Mouse (Mus musculus) cerebellum, adult 18-20 months (tissue): ENCODE measurements around the gene Zcchc8.

ENCODE experiments used
- DNase-seq, 2 experiments: peaks; one replicate each; pipeline ENCODE4 v3.0.0; 2021

Zcchc8 gene

GRCm38 (mm10) chr5:123683377-123684220 is 37.3 kb downstream of the Zcchc8 start:
- DNase-seq, result peak; percentile 68 to 82

- peak in 1 of 2 experiments; percentile 71 for DNase-seq
These were observed 37.9 kb downstream of the Zcchc8 start for GRCm38 (mm10) chr5:123683043-123683376.

GRCm38 (mm10) chr5:123682372-123682771 is 38.5 kb downstream of the Zcchc8 start:
- DNase-seq, result no peak

- peak; percentile 52 to 58 for DNase-seq
These were observed 41.2 kb downstream of the Zcchc8 start for GRCm38 (mm10) chr5:123679546-123680263.

- no peak for DNase-seq
These were observed 41.8 kb downstream of the Zcchc8 start for GRCm38 (mm10) chr5:123679106-123679505.

GRCm38 (mm10) chr5:123675717-123676116 is 45.2 kb downstream of the Zcchc8 start:
- no peak for DNase-seq

GRCm38 (mm10) chr5:123675221-123675620 is 45.7 kb downstream of the Zcchc8 start:
- no peak for DNase-seq

GRCm38 (mm10) chr5:123671473-123671820 is 49.5 kb downstream of the Zcchc8 start:
- DNase-seq, result no peak

GRCm38 (mm10) chr5:123670800-123671472 is 50.0 kb downstream of the Zcchc8 start:
- peak in 1 of 2 experiments; percentile 33 for DNase-seq

- DNase-seq, result no peak
These were observed 50.7 kb downstream of the Zcchc8 start for GRCm38 (mm10) chr5:123669991-123670799.

- DNase-seq, result no peak
These were observed 53.0 kb downstream of the Zcchc8 start for GRCm38 (mm10) chr5:123667915-123668314.

GRCm38 (mm10) chr5:123665956-123666355 is 54.9 kb downstream of the Zcchc8 start:
- DNase-seq, result no peak

GRCm38 (mm10) chr5:123664329-123664728 is 56.6 kb downstream of the Zcchc8 start:
- no peak for DNase-seq

GRCm38 (mm10) chr5:123662059-123662458 is 58.8 kb downstream of the Zcchc8 start:
- no peak for DNase-seq

GRCm38 (mm10) chr5:123661602-123662001 is 59.3 kb downstream of the Zcchc8 start:
- DNase-seq, result no peak

- DNase-seq, result no peak
These were observed 63.2 kb downstream of the Zcchc8 start for GRCm38 (mm10) chr5:123657651-123658050.

GRCm38 (mm10) chr5:123654937-123655336 is 66.0 kb downstream of the Zcchc8 start:
- no peak for DNase-seq

- no peak for DNase-seq
These were observed 67.6 kb downstream of the Zcchc8 start for GRCm38 (mm10) chr5:123653287-123653801.

GRCm38 (mm10) chr5:123650825-123651224 is 70.1 kb downstream of the Zcchc8 start:
- no peak for DNase-seq
